Mouse (Mus musculus): ENCODE measurements around the gene Nectin2. TPM values are rescaled to one million over a fixed set of nuclear protein-coding genes. Genes with fewer than 3 reads are reported as not detected.

Nectin2 gene
- polyA plus RNA-seq, 1 experiment from 2014 or later: 112 TPM

- Histone ChIP-seq H3K4me2 (ENCODE audit: low read length) (no peak overlapping the region), H3K36me3 (ENCODE audit: insufficient read depth, low read length) (no peaks in the 10 kb centered on the region), H3K9me3 (replicated peaks; ENCODE audit: low read length) (no peaks in the 10 kb centered on the region), H3K9ac (ENCODE audit: low read depth, low read length) (no peak overlapping the region), H3K27ac (no peak overlapping the region), H3K27me3 (ENCODE audit: insufficient read depth, low read length) (no peaks in the 10 kb centered on the region), H3K4me1 (replicated peaks; ENCODE audit: insufficient read depth, low read length) (peaks cover 5% of the 10 kb centered on the region; the same call in 1 of the 2 replicates), H3K4me3 (replicated peaks; ENCODE audit: low read depth, low read length) (no peak overlapping the region)
- no peak for DNase-seq (ENCODE audit: low spot score)
- WGBS: 56% methylated on average over 14 of the region's 14 CpGs
- ATAC-seq (replicated peaks; ENCODE audit: low FRiP score, low read depth): no peak
- TF ChIP-seq CTCF (IDR thresholded peaks at IDR 0.05; ENCODE audit: low read depth): no peak
Observed at GRCm38 (mm10) chr7:19673083-19673699, 77.1 kb downstream of the Nectin2 start.

GRCm38 (mm10) chr7:19671511-19671910 lies 78.8 kb downstream of the Nectin2 start:
- no peak for DNase-seq (ENCODE audit: low spot score)
- WGBS: 65% methylated on average over 10 of the region's 10 CpGs
- no peak for TF ChIP-seq CTCF (IDR thresholded peaks at IDR 0.05; ENCODE audit: low read depth)
- Histone ChIP-seq H3K9me3 (replicated peaks; ENCODE audit: low read length) (no peaks in the 10 kb centered on the region), H3K27ac (no peak overlapping the region), H3K9ac (ENCODE audit: low read depth, low read length) (no peak overlapping the region), H3K4me1 (replicated peaks; ENCODE audit: insufficient read depth, low read length) (peaks cover 5% of the 10 kb centered on the region; the same call in 1 of the 2 replicates), H3K36me3 (ENCODE audit: insufficient read depth, low read length) (no peaks in the 10 kb centered on the region), H3K4me3 (replicated peaks; ENCODE audit: low read depth, low read length) (no peak overlapping the region), H3K27me3 (ENCODE audit: insufficient read depth, low read length) (no peaks in the 10 kb centered on the region), H3K4me2 (ENCODE audit: low read length) (no peak overlapping the region)
- ATAC-seq (replicated peaks; ENCODE audit: low FRiP score, low read depth): no peak

GRCm38 (mm10) chr7:19668947-19669721 lies 81.1 kb downstream of the Nectin2 start:
- peak; percentile 96 for DNase-seq (ENCODE audit: low spot score)
- Histone ChIP-seq H3K4me1 (replicated peaks; ENCODE audit: insufficient read depth, low read length) (peaks cover 6% of the 10 kb centered on the region; the same call in 1 of the 2 replicates), H3K9me3 (replicated peaks; ENCODE audit: low read length) (no peaks in the 10 kb centered on the region), H3K36me3 (ENCODE audit: insufficient read depth, low read length) (no peaks in the 10 kb centered on the region), H3K9ac (ENCODE audit: low read depth, low read length) (no peak overlapping the region), H3K4me3 (replicated peaks; ENCODE audit: low read depth, low read length) (no peak overlapping the region), H3K27me3 (ENCODE audit: insufficient read depth, low read length) (no peaks in the 10 kb centered on the region), H3K4me2 (ENCODE audit: low read length) (peak overlapping the region; percentile 42), H3K27ac (peak overlapping the region; percentile 70)
- 6% methylated on average over 10 of the region's 10 CpGs for WGBS
- ATAC-seq (replicated peaks; ENCODE audit: low FRiP score, low read depth): peak; percentile 77
- peak; percentile 97 for TF ChIP-seq CTCF (IDR thresholded peaks at IDR 0.05; ENCODE audit: low read depth)

- 65% methylated on average over 2 of the region's 2 CpGs for WGBS
Observed at GRCm38 (mm10) chr7:19667434-19667833, 82.8 kb downstream of the Nectin2 start.

GRCm38 (mm10) chr7:19666750-19667149 lies 83.5 kb downstream of the Nectin2 start:
- Histone ChIP-seq H3K4me2 (ENCODE audit: low read length) (no peak overlapping the region), H3K27ac (no peak overlapping the region), H3K36me3 (ENCODE audit: insufficient read depth, low read length) (peaks cover 3% of the 10 kb centered on the region; the same call in 1 of the 2 replicates), H3K27me3 (ENCODE audit: insufficient read depth, low read length) (no peaks in the 10 kb centered on the region), H3K9me3 (replicated peaks; ENCODE audit: low read length) (no peaks in the 10 kb centered on the region), H3K4me3 (replicated peaks; ENCODE audit: low read depth, low read length) (no peak overlapping the region), H3K9ac (ENCODE audit: low read depth, low read length) (no peak overlapping the region), H3K4me1 (replicated peaks; ENCODE audit: insufficient read depth, low read length) (peaks cover 13% of the 10 kb centered on the region)
- DNase-seq (ENCODE audit: low spot score) (no peak), ATAC-seq (replicated peaks; ENCODE audit: low FRiP score, low read depth) (no peak)
- TF ChIP-seq CTCF (IDR thresholded peaks at IDR 0.05; ENCODE audit: low read depth): peak; percentile 56
- 68% methylated on average over 3 of the region's 3 CpGs for WGBS

More at GRCm38 (mm10) chr7:19667434-19667833, 82.8 kb downstream of the Nectin2 start:
- H3K27ac ChIP-seq: no peak overlapping the region
- peaks cover 13% of the 10 kb centered on the region for H3K4me1 ChIP-seq (replicated peaks; ENCODE audit: insufficient read depth, low read length)
- no peak overlapping the region for H3K9ac ChIP-seq (ENCODE audit: low read depth, low read length)
- TF ChIP-seq CTCF (IDR thresholded peaks at IDR 0.05; ENCODE audit: low read depth): no peak
- H3K4me2 ChIP-seq (ENCODE audit: low read length): no peak overlapping the region
- no peaks in the 10 kb centered on the region for H3K27me3 ChIP-seq (ENCODE audit: insufficient read depth, low read length)
- ATAC-seq (replicated peaks; ENCODE audit: low FRiP score, low read depth) (no peak), DNase-seq (ENCODE audit: low spot score) (no peak)
- H3K9me3 ChIP-seq (replicated peaks; ENCODE audit: low read length): no peaks in the 10 kb centered on the region
- no peaks in the 10 kb centered on the region for H3K36me3 ChIP-seq (ENCODE audit: insufficient read depth, low read length)
- no peak overlapping the region for H3K4me3 ChIP-seq (replicated peaks; ENCODE audit: low read depth, low read length)

Other genes starting within 250 kb of the Nectin2 start
- 2.7 and 3.0 TPM in 2 replicates for gene Bloc1s3, start 242.1 kb downstream of the Nectin2 start, polyA plus RNA-seq (2015; fragmentation: Nextera tagmentation; extraction: Ambion mirVana)
- 88.5 and 91.7 TPM in 2 replicates for gene Trappc6a, start 242.1 kb downstream of the Nectin2 start, polyA plus RNA-seq (2015; fragmentation: Nextera tagmentation; extraction: Ambion mirVana)
- not detected in 2 replicates for gene Nkpd1, start 232.6 kb downstream of the Nectin2 start, polyA plus RNA-seq (2015; fragmentation: Nextera tagmentation; extraction: Ambion mirVana)
- 15.3 and 17.1 TPM in 2 replicates for gene Ppp1r37, start 187.4 kb downstream of the Nectin2 start, polyA plus RNA-seq (2015; fragmentation: Nextera tagmentation; extraction: Ambion mirVana)
- gene Zfp296, start 173.2 kb downstream of the Nectin2 start, polyA plus RNA-seq (2015; fragmentation: Nextera tagmentation; extraction: Ambion mirVana): 0.17 and 0.34 TPM in 2 replicates
- 164 and 167 TPM in 2 replicates for gene Gemin7, start 172.9 kb downstream of the Nectin2 start, polyA plus RNA-seq (2015; fragmentation: Nextera tagmentation; extraction: Ambion mirVana)
- gene Clasrp, start 146.0 kb downstream of the Nectin2 start, polyA plus RNA-seq (2015; fragmentation: Nextera tagmentation; extraction: Ambion mirVana): 33.5 and 35.1 TPM in 2 replicates
- gene Relb, start 121.0 kb downstream of the Nectin2 start, polyA plus RNA-seq (2015; fragmentation: Nextera tagmentation; extraction: Ambion mirVana): 9.3 and 10.6 TPM in 2 replicates
- gene Clptm1, start 85.5 kb downstream of the Nectin2 start, polyA plus RNA-seq (2015; fragmentation: Nextera tagmentation; extraction: Ambion mirVana): 96.9 and 97.8 TPM in 2 replicates
- gene Apoc2, start 72.5 kb downstream of the Nectin2 start, polyA plus RNA-seq (2015; fragmentation: Nextera tagmentation; extraction: Ambion mirVana): 1.8 and 2.4 TPM in 2 replicates
- 0.79 TPM in 1 of 2 replicates, not detected in the other for gene Gm44805, start 69.1 kb downstream of the Nectin2 start, polyA plus RNA-seq (2015; fragmentation: Nextera tagmentation; extraction: Ambion mirVana)
- 0.26 and 0.60 TPM in 2 replicates for gene Apoc4, start 69.0 kb downstream of the Nectin2 start, polyA plus RNA-seq (2015; fragmentation: Nextera tagmentation; extraction: Ambion mirVana)
- gene Apoc1, start 57.8 kb downstream of the Nectin2 start, polyA plus RNA-seq (2015; fragmentation: Nextera tagmentation; extraction: Ambion mirVana): 37.1 and 48.4 TPM in 2 replicates
- 511 and 585 TPM in 2 replicates for gene Apoe, start 51.3 kb downstream of the Nectin2 start, polyA plus RNA-seq (2015; fragmentation: Nextera tagmentation; extraction: Ambion mirVana)
- 163 and 167 TPM in 2 replicates for gene Tomm40, start 35.0 kb downstream of the Nectin2 start, polyA plus RNA-seq (2015; fragmentation: Nextera tagmentation; extraction: Ambion mirVana)
- gene Bcam, start 20.5 kb upstream of the Nectin2 start, polyA plus RNA-seq (2015; fragmentation: Nextera tagmentation; extraction: Ambion mirVana): 378 and 394 TPM in 2 replicates
- 14.6 and 16.9 TPM in 2 replicates for gene Cblc, start 46.3 kb upstream of the Nectin2 start, polyA plus RNA-seq (2015; fragmentation: Nextera tagmentation; extraction: Ambion mirVana)
- 3.5 and 3.8 TPM in 2 replicates for gene Bcl3, start 72.3 kb upstream of the Nectin2 start, polyA plus RNA-seq (2015; fragmentation: Nextera tagmentation; extraction: Ambion mirVana)
- gene Gm19345, start 101.5 kb upstream of the Nectin2 start, polyA plus RNA-seq (2015; fragmentation: Nextera tagmentation; extraction: Ambion mirVana): not detected in 2 replicates
- gene Ceacam16, start 110.8 kb upstream of the Nectin2 start, polyA plus RNA-seq (2015; fragmentation: Nextera tagmentation; extraction: Ambion mirVana): not detected in 2 replicates
- gene Ceacam19, start 137.5 kb upstream of the Nectin2 start, polyA plus RNA-seq (2015; fragmentation: Nextera tagmentation; extraction: Ambion mirVana): 0.08 and 0.13 TPM in 2 replicates
- 7.3 and 7.8 TPM in 2 replicates for gene Pvr, start 170.7 kb upstream of the Nectin2 start, polyA plus RNA-seq (2015; fragmentation: Nextera tagmentation; extraction: Ambion mirVana)
- 0.10 and 0.13 TPM in 2 replicates for gene Igsf23, start 200.3 kb upstream of the Nectin2 start, polyA plus RNA-seq (2015; fragmentation: Nextera tagmentation; extraction: Ambion mirVana)
- gene Ceacam20, start 214.9 kb upstream of the Nectin2 start, polyA plus RNA-seq (2015; fragmentation: Nextera tagmentation; extraction: Ambion mirVana): not detected in 2 replicates
- not detected in 2 replicates for gene Nlrp9b, start 241.0 kb upstream of the Nectin2 start, polyA plus RNA-seq (2015; fragmentation: Nextera tagmentation; extraction: Ambion mirVana)